Mouse (Mus musculus): ENCODE results near the gene Lat.

The Lat gene

GRCm38 (mm10) chr7:126367636-126368035 lies 1.7 kb downstream of the Lat start:
- DNase-seq (ENCODE audit: low spot score): no peak

GRCm38 (mm10) chr7:126363038-126363437 lies 6.3 kb downstream of the Lat start:
- DNase-seq (ENCODE audit: low spot score): no peak

- no peak for DNase-seq (ENCODE audit: low spot score)
Measured at GRCm38 (mm10) chr7:126359049-126359448, 10.3 kb downstream of the Lat start.

GRCm38 (mm10) chr7:126358413-126358812 lies 11.0 kb downstream of the Lat start:
- DNase-seq (ENCODE audit: low spot score): no peak

GRCm38 (mm10) chr7:126357838-126358237 lies 11.5 kb downstream of the Lat start:
- no peak for DNase-seq (ENCODE audit: low spot score)

GRCm38 (mm10) chr7:126356793-126357591 lies 12.4 kb downstream of the Lat start:
- no peak for DNase-seq (ENCODE audit: low spot score)

GRCm38 (mm10) chr7:126355847-126356597 lies 13.3 kb downstream of the Lat start:
- no peak for DNase-seq (ENCODE audit: low spot score)

- DNase-seq (ENCODE audit: low spot score): no peak
Measured at GRCm38 (mm10) chr7:126354738-126355614, 14.4 kb downstream of the Lat start.

GRCm38 (mm10) chr7:126353994-126354365 lies 15.4 kb downstream of the Lat start:
- no peak for DNase-seq (ENCODE audit: low spot score)

GRCm38 (mm10) chr7:126353251-126353993 lies 15.9 kb downstream of the Lat start:
- no peak for DNase-seq (ENCODE audit: low spot score)

- DNase-seq (ENCODE audit: low spot score): no peak
Measured at GRCm38 (mm10) chr7:126351419-126351951, 17.9 kb downstream of the Lat start.

GRCm38 (mm10) chr7:126350748-126351418 lies 18.5 kb downstream of the Lat start:
- DNase-seq (ENCODE audit: low spot score): no peak

- DNase-seq (ENCODE audit: low spot score): no peak
Measured at GRCm38 (mm10) chr7:126348293-126348692, 21.1 kb downstream of the Lat start.

GRCm38 (mm10) chr7:126347098-126347497 lies 22.3 kb downstream of the Lat start:
- no peak for DNase-seq (ENCODE audit: low spot score)

GRCm38 (mm10) chr7:126345969-126346368 lies 23.4 kb downstream of the Lat start:
- no peak for DNase-seq (ENCODE audit: low spot score)

- no peak for DNase-seq (ENCODE audit: low spot score)
Measured at GRCm38 (mm10) chr7:126345557-126345956, 23.8 kb downstream of the Lat start.

GRCm38 (mm10) chr7:126340896-126341295 lies 28.5 kb downstream of the Lat start:
- no peak for DNase-seq (ENCODE audit: low spot score)

- no peak for DNase-seq (ENCODE audit: low spot score)
Measured at GRCm38 (mm10) chr7:126340206-126340618, 29.2 kb downstream of the Lat start.

GRCm38 (mm10) chr7:126339521-126339971 lies 29.8 kb downstream of the Lat start:
- DNase-seq (ENCODE audit: low spot score): no peak

- no peak for DNase-seq (ENCODE audit: low spot score)
Measured at GRCm38 (mm10) chr7:126338906-126339305, 30.5 kb downstream of the Lat start.

- no peak for DNase-seq (ENCODE audit: low spot score)
Measured at GRCm38 (mm10) chr7:126335556-126335955, 33.8 kb downstream of the Lat start.

All from layer of hippocampus, adult 11-12 months (tissue).